Mouse (Mus musculus) forebrain, embryonic 14.5 days (tissue): ENCODE measurements at regions not wholly inside any gene's neighbourhood (a gene's known extent, or its start where the extent isn't known, plus 50 kb on each side); places are given as distances from the start of the nearest gene placed in this dataset.

ENCODE experiments used
- ATAC-seq: fragments of 200-750 bp; cut with Nextera tagmentation; 2 replicates; pipeline ENCODE4 v1.8.0; 2017; ENCODE audit warnings: mild to moderate bottlenecking, moderate library complexity
- DNase-seq: peaks from one replicate; pipeline ENCODE4 v3.0.0-alpha.2; 2015; ENCODE audit warnings: low spot score
- H3K27ac ChIP-seq: fragments of 300-500 bp; sonication (generic); 2 replicates; pipeline ENCODE4 v1.5.1; 2014; ENCODE audit warnings: low read depth, mild to moderate bottlenecking, control low read depth, low read length, moderate library complexity
- H3K27me3 ChIP-seq: fragments of 300-500 bp; sonication (generic); replicated peaks from 2 replicates; pipeline ENCODE4 v1.6.1; 2014; ENCODE audit warnings: low read length, control low read depth, mixed read lengths; ENCODE audit not compliant: control insufficient read depth, insufficient read depth
- H3K36me3 ChIP-seq: fragments of 300-500 bp; sonication (generic); 2 replicates; pipeline ENCODE4 v1.6.1; 2014; ENCODE audit warnings: low read length, control low read depth; ENCODE audit not compliant: control insufficient read depth, insufficient read depth
- H3K4me1 ChIP-seq: fragments of 300-500 bp; sonication (generic); 2 replicates; pipeline ENCODE4 v1.6.1; 2014; ENCODE audit warnings: antibody characterized with exemption, low read length, control low read depth; ENCODE audit not compliant: control insufficient read depth, insufficient read depth
- H3K4me2 ChIP-seq: fragments of 300-500 bp; sonication (generic); 2 replicates; pipeline ENCODE4 v1.6.1; 2014; ENCODE audit warnings: mild to moderate bottlenecking, control low read depth, low read length
- H3K4me3 ChIP-seq: fragments of 300-500 bp; sonication (generic); 2 replicates; pipeline ENCODE4 v1.5.1; 2014; ENCODE audit warnings: low read depth, low read length, control low read depth
- H3K9ac ChIP-seq: fragments of 300-500 bp; sonication (generic); 2 replicates; pipeline ENCODE4 v1.6.1; 2014; ENCODE audit warnings: mild to moderate bottlenecking, low read length, control low read depth, moderate library complexity
- H3K9me3 ChIP-seq: fragments of 300-500 bp; sonication (generic); replicated peaks from 2 replicates; pipeline ENCODE4 v1.6.1; 2016; ENCODE audit warnings: low read length, control low read depth, mixed read lengths; ENCODE audit not compliant: control insufficient read depth
- WGBS: fragments of 180-500 bp; shearing (Covaris S2); extraction: QIAGEN DNeasy Blood & Tissue Kit; methylation state at CpG from one replicate; pipeline ENCODE4 v1.1.7; 2014; 5-methylcytosine and 5-hydroxymethylcytosine counted together

DNA sequence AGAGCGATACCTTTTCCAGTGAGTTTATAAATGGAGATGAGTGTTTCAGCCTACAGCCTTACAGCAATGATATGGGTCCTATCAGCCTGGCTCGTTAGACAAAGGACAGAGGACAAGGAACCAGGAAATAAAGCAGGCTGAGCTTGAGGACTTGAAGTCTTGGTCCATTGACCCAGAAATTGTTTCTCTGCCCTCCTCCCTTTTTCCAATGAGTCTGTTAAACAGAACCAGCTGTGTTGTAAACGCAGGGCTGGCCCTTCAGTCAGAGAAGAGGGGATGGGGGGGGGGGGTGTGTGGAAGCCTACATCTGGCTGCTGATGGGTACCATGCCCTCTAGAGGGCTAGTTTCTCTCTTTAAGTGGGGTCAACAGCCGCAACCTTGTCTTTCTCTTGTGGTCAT lies 199.7 kb upstream of the Nr4a3 start:
- 82% methylated on average over 4 of the region's 4 CpGs for WGBS
- ATAC-seq (no peak), DNase-seq (no peak)
- peaks cover 11% of the 10 kb centered on the region for H3K4me1 ChIP-seq
- H3K27ac ChIP-seq: no peak overlapping the region
- no peak overlapping the region for H3K4me3 ChIP-seq
- H3K9me3 ChIP-seq: no peaks in the 10 kb centered on the region
- no peaks in the 10 kb centered on the region for H3K27me3 ChIP-seq
- no peak overlapping the region for H3K9ac ChIP-seq
- no peaks in the 10 kb centered on the region for H3K36me3 ChIP-seq
- H3K4me2 ChIP-seq: no peak overlapping the region

DNA sequence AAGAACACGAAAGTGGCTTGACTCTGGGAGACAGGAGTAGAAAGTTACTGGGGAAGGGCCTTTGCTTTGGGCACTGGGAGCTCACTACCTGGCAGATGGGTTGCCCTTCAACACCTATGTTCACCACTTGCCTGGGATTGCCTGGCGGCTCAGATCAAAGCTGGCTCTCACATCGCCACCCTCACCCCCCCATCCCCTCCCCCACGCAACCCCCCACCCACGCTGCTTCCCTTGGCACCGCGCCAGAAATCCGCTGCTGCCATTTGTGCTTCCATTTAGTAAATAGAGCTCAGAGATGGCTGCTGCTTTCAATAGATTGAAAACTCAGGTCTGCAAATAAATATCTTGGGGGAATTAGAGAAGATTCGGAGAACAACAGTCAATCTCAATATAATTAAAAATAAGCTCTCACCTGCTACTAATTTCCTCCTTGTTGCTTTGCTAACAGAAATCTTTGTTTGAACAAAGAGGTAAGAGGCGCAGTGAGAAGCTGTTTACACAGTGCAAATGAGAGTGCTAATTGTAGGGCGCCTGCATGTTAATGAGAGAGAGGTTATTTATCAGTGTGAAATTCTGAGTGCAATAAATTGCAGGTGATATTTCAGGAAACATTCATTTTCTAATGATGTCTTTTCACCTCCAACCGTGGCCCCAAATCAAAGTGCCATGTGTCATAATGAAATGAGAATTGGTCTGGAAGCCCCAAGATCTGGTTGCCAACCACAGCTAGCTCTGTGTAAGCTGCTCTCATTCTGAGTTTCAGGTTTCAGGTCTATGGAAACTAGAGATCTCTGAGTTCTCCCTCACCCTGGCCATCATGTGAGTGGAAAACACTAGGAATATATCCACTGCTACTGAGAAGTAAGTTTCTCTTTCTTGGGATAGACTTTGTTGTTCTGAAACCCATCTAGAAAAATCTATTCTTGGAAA lies 198.3 kb upstream of the Nr4a3 start:
- Histone ChIP-seq H3K27me3 (no peaks in the 10 kb centered on the region), H3K4me2 (peak overlapping the region; percentile 16; the same call in 1 of the 2 replicates), H3K4me3 (no peak overlapping the region), H3K4me1 (peaks cover 11% of the 10 kb centered on the region), H3K27ac (peak overlapping the region; percentile 73), H3K36me3 (no peaks in the 10 kb centered on the region), H3K9me3 (0 out of 2 replicates have a peak, but pooled peaks cover 2% of the 10 kb centered on the region), H3K9ac (no peak overlapping the region)
- peak; percentile 79 for DNase-seq
- peak; percentile 86 for ATAC-seq
- WGBS: 20% methylated on average over 12 of the region's 12 CpGs

DNA sequence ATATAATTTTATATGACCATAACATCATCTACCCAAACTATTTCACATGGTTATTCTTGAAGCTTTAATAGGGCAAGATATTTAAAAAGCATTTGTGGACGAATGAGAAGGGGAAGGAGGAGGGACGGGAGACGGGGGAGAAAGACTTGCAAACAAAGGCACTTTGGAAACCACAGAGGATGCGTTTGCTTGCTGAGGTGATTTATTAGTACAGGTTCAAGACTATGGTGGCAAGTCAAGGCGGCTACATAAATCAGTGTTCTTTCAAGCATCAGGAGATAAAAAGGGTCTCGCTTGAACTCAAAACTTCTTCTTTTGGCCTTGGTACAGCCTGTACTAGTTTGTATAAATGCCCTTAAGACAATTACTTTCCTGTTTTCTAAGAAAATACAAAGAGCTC lies 183.8 kb upstream of the Nr4a3 start:
- Histone ChIP-seq H3K4me2 (no peak overlapping the region), H3K9ac (no peak overlapping the region), H3K27me3 (no peaks in the 10 kb centered on the region), H3K4me1 (no peaks in the 10 kb centered on the region), H3K4me3 (no peak overlapping the region), H3K9me3 (no peaks in the 10 kb centered on the region), H3K36me3 (no peaks in the 10 kb centered on the region), H3K27ac (no peak overlapping the region)
- DNase-seq (no peak), ATAC-seq (no peak)
- 70% methylated on average over 6 of the region's 6 CpGs for WGBS

DNA sequence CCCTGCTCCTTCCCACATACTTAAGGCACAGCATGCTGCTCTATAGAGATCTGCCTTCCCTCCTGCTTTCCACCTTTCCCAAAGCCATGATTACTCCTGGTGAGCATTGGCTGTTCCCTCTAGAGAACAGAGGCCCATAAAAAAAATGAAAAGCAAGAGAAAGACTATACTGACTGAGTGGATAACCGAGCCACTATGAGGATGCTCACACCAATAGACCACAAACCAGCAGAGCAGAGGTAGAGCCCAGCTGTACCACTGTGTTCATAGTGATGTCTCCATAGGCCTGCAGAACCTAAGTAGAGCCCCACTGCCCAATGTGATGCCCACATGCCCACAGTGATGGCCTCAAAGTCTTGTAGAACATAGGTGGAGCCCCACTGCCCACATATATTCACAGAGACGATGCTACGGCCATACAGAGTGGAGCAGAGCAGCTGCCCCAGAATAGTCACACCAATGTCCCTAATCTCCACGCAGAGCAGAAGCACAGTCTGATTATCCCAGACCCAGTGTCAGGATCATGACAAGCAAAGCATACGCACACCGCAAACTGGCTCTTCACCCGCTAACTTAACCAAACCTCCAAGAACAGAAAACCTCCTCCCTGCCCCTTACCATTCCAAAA lies 174.8 kb upstream of the Nr4a3 start:
- Histone ChIP-seq H3K27me3 (no peaks in the 10 kb centered on the region), H3K36me3 (no peaks in the 10 kb centered on the region), H3K9ac (no peak overlapping the region), H3K4me3 (no peak overlapping the region), H3K9me3 (no peaks in the 10 kb centered on the region), H3K27ac (no peak overlapping the region), H3K4me1 (no peaks in the 10 kb centered on the region), H3K4me2 (no peak overlapping the region)
- no peak for ATAC-seq
- no peak for DNase-seq
- WGBS: 92% methylated on average over 7 of the region's 7 CpGs

DNA sequence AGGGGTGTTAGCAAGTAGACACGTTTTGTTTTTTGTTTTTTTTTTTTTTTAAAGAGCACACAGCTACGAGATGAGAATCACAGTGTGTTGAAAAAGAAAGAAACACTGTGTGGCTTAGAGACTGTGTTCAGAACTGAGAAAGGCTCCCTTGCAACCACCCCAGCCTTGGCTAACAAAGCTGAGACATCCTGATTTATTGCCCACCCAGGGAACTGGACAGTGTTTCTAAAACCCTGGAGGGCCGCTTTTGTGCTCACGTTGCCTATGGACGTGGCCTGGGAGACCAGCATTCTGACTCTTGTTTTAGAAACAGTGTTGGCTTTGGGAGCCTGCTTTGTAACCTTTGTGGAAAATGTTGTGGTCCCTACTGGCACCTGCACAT lies 174.3 kb upstream of the Nr4a3 start:
- ATAC-seq (no peak), DNase-seq (no peak)
- H3K9ac ChIP-seq: no peak overlapping the region
- no peaks in the 10 kb centered on the region for H3K4me1 ChIP-seq
- no peak overlapping the region for H3K27ac ChIP-seq
- H3K27me3 ChIP-seq: no peaks in the 10 kb centered on the region
- no peaks in the 10 kb centered on the region for H3K36me3 ChIP-seq
- H3K4me3 ChIP-seq: no peak overlapping the region
- no peaks in the 10 kb centered on the region for H3K9me3 ChIP-seq
- WGBS: 77% methylated on average over 5 of the region's 5 CpGs
- H3K4me2 ChIP-seq: no peak overlapping the region

DNA sequence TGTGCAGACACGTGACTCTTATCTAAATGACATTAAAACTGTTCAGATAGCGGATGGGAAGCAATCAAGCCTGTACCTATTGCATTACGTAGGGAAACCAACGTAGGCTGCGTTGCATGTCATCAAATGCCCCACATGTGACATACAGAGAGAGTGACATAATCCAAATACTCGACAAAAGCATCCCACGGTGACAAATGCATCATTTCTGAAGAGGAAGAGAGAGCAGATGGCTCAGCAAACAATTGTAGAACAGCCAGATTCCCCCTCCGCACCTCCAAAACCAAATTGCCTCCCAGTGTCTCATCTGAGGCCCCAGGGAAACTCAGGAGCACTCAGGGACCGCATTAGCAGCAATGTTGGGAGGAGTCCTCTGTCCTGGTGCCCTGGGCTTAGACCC lies 163.4 kb upstream of the Nr4a3 start:
- Histone ChIP-seq H3K9me3 (no peaks in the 10 kb centered on the region), H3K36me3 (no peaks in the 10 kb centered on the region), H3K4me1 (0 out of 2 replicates have a peak, but pooled peaks cover 3% of the 10 kb centered on the region), H3K4me2 (no peak overlapping the region), H3K4me3 (no peak overlapping the region), H3K27ac (peak overlapping the region; percentile 58; the same call in 1 of the 2 replicates), H3K27me3 (no peaks in the 10 kb centered on the region), H3K9ac (no peak overlapping the region)
- peak; percentile 41 for DNase-seq
- ATAC-seq: peak; percentile 37; the same call in 1 of the 2 replicates
- 62% methylated on average over 9 of the region's 9 CpGs for WGBS

DNA sequence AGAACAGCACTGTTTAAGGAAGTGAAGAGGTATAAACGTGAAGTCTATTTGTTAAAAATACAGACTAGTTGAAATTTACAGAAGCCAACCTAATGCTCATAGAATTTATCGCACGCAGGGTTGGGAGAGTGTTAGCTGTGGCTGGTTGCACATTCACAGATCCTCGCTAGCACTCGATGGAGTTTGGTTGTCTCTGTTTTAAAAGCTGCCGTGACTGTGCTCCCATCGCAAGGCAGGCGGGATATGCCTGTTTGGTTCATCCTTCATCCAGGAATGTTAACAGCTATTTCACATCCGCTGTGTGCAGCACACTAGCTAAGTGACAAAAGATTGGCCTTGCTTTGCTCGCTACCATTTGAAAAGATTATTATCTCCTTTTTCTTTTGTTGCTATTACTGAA lies 162.9 kb upstream of the Nr4a3 start:
- Histone ChIP-seq H3K9me3 (no peaks in the 10 kb centered on the region), H3K4me2 (no peak overlapping the region), H3K27me3 (no peaks in the 10 kb centered on the region), H3K4me3 (no peak overlapping the region), H3K9ac (no peak overlapping the region), H3K27ac (peak overlapping the region; percentile 58; the same call in 1 of the 2 replicates), H3K4me1 (0 out of 2 replicates have a peak, but pooled peaks cover 3% of the 10 kb centered on the region), H3K36me3 (no peaks in the 10 kb centered on the region)
- peak; percentile 30 for DNase-seq
- WGBS: 70% methylated on average over 10 of the region's 10 CpGs
- no peak for ATAC-seq

DNA sequence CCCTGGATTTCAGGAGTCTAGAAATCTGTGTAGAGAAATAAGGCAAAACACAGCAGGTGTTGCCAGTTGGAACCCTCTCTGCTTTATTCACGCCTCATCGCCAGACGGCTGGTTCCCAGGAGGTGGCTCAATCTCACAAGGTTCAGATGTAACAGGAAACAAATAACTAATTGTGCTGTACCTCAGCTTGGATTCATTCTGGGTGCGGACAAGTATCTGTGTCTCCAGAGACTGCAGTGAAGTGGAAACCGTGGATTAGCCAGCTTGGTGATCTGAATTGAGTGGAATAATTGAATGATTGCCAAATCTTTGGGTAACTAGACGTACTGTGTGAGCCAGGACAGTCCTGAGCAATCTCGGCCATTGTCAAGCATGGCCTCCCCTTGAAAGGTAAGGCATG lies 145.4 kb upstream of the Nr4a3 start:
- DNase-seq: peak; percentile 85
- WGBS: 11% methylated on average over 7 of the region's 7 CpGs
- peak; percentile 96 for ATAC-seq
- H3K9me3 ChIP-seq: no peaks in the 10 kb centered on the region
- H3K4me3 ChIP-seq: no peak overlapping the region
- no peak overlapping the region; the same call in 1 of the 2 replicates for H3K27ac ChIP-seq
- no peak overlapping the region for H3K4me2 ChIP-seq
- no peaks in the 10 kb centered on the region for H3K4me1 ChIP-seq
- H3K9ac ChIP-seq: no peak overlapping the region
- no peaks in the 10 kb centered on the region for H3K27me3 ChIP-seq
- H3K36me3 ChIP-seq: no peaks in the 10 kb centered on the region

DNA sequence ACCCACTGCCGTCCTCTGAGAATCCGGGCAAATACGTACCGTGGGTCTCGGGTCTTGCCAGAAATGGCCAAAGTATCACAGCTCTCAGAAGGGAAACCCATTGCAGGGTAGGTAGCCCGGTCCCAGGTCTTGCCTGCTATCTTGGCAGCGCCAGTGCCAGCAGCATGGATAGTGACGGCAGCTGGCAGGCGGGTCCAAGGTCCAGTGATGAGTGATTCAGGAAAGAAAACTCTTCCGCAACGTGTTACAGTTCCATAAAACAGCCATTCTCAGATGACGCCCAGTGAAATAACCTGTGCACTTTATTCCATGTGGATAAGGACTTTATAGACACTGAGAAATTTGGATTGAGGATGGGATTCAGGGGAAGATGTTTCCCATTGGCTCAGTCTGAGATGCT lies 142.2 kb upstream of the Nr4a3 start:
- no peak for DNase-seq
- H3K4me1 ChIP-seq: no peaks in the 10 kb centered on the region
- H3K36me3 ChIP-seq: no peaks in the 10 kb centered on the region
- no peak for ATAC-seq
- H3K27ac ChIP-seq: no peak overlapping the region
- no peak overlapping the region for H3K9ac ChIP-seq
- H3K9me3 ChIP-seq: no peaks in the 10 kb centered on the region
- WGBS: 95% methylated on average over 12 of the region's 12 CpGs
- no peaks in the 10 kb centered on the region for H3K27me3 ChIP-seq
- H3K4me3 ChIP-seq: no peak overlapping the region
- H3K4me2 ChIP-seq: no peak overlapping the region
